Mouse (Mus musculus) embryonic facial prominence, embryonic 12.5 days (tissue): Measurements from ENCODE around the gene Rps25. TPM values are rescaled to one million over a fixed set of nuclear protein-coding genes. Genes with fewer than 3 reads are reported as not detected.
A peak's percentile ranks its signal among the peaks of the same experiment; 100 is the strongest.
"Not testable (repeated sequence)": the region's sequence is repeated elsewhere in the genome, so short reads cannot be mapped to it uniquely, and the experiment has no call there.

Experiments used
- ATAC-seq: fragments of 200-750 bp; cut with Nextera tagmentation; 2 replicates; pipeline ENCODE4 v1.8.0; 2017; ENCODE audit not compliant: insufficient number of reproducible peaks, insufficient read depth, low FRiP score, low TSS enrichment
- H3K27ac ChIP-seq: fragments of 300-500 bp; sonication (generic); 2 replicates; pipeline ENCODE4 v1.5.1; 2016; ENCODE audit warnings: mild to moderate bottlenecking
- H3K27me3 ChIP-seq: fragments of 300-500 bp; sonication (generic); 2 replicates; pipeline ENCODE4 v1.6.1; 2016; ENCODE audit warnings: mild to moderate bottlenecking, moderate library complexity
- H3K36me3 ChIP-seq: fragments of 300-500 bp; sonication (generic); 2 replicates; pipeline ENCODE4 v1.6.1; 2016; ENCODE audit warnings: mild to moderate bottlenecking
- H3K4me1 ChIP-seq: fragments of 300-500 bp; sonication (generic); 2 replicates; pipeline ENCODE4 v1.6.1; 2016
- H3K4me2 ChIP-seq: fragments of 300-500 bp; sonication (generic); replicated peaks from 2 replicates; pipeline ENCODE4 v1.6.1; 2016; ENCODE audit warnings: mild to moderate bottlenecking, moderate library complexity
- H3K4me3 ChIP-seq: fragments of 300-500 bp; sonication (generic); 2 replicates; pipeline ENCODE4 v1.5.1; 2016; ENCODE audit warnings: mild to moderate bottlenecking
- H3K9ac ChIP-seq: fragments of 300-500 bp; sonication (generic); 2 replicates; pipeline ENCODE4 v1.6.1; 2016; ENCODE audit warnings: mild to moderate bottlenecking, moderate library complexity
- H3K9me3 ChIP-seq: fragments of 300-500 bp; sonication (generic); 2 replicates; pipeline ENCODE4 v1.6.1; 2016; ENCODE audit warnings: mild to moderate bottlenecking, moderate library complexity
- WGBS: fragments of 180-500 bp; shearing (Covaris S2); methylation state at CpG from one replicate; pipeline ENCODE4 v1.1.7; 2016; 5-methylcytosine and 5-hydroxymethylcytosine counted together
- polyA plus RNA-seq: library from polyadenylated mRNA; unstranded; fragments of >200 nt; fragmentation: Nextera tagmentation; extraction: Ambion mirVana; gene quantifications from 2 replicates; pipeline ENCODE4 v1.2.1, GENCODE M21; 2016

The Rps25 gene
- 1,820 and 1,932 TPM in 2 replicates for polyA plus RNA-seq

DNA sequence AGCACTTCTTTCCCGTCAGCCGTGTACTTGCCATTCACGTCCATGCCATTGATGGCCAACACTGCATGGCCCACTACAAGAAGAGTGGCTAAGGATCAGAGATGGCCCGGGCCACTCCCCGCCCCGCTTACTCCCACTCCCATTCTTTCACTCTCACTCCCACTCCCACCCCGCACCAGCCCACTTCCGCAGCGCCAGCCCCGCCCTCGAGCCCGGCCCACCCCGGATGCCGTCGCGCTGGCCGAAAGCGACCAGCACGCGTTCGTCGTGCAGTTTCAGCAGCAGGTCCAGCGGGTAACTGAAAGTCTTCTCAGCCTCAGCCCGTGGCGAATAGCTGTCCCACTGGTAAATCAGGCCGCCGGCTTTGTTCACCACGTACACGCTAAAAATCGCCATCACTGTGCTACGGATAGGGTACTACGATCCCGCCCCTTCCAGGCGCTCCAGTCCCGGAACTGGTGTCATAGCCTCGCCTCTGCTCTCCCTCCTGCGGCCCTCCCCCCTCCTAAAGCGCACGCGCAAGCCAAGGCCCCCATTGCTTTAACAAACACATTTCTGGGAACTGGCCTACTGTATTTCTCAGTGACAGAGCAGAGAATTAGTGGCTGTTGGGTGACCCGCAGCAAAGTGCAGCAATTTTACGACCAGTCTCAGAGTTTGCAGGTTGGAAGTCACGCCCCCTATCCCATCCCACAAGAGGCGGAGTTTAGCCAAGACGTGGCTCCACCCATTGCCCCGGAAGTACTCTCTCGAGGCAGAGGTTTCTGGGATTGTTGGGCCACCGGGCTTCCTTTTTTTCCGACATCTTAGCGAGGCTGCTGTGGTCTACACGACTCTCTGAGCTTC lies at the start of gene Rps25, which contains the start of gene Trappc4:
Gene Rps25 (plus strand): TSS at position 234 of the 846 bp plus-strand sequence.
Gene Trappc4 (minus strand): TSS at position 695 of the 846 bp plus-strand sequence.
- Histone ChIP-seq H3K27ac (peak within 1 kb of the TSS; percentile 95), H3K4me2 (peak within 1 kb of the TSS; percentile 66), H3K36me3 (peaks cover 64% of the 10 kb centered on the region), H3K9ac (peak within 1 kb of the TSS; percentile 72), H3K4me3 (peak within 1 kb of the TSS; percentile 64), H3K4me1 (peaks cover 10% of the 10 kb centered on the region), H3K9me3 (no peaks in the 10 kb centered on the region), H3K27me3 (no peaks in the 10 kb centered on the region)
- under 1% methylated on average over 51 of the region's 51 CpGs for WGBS
- ATAC-seq, result peak; percentile 90

DNA sequence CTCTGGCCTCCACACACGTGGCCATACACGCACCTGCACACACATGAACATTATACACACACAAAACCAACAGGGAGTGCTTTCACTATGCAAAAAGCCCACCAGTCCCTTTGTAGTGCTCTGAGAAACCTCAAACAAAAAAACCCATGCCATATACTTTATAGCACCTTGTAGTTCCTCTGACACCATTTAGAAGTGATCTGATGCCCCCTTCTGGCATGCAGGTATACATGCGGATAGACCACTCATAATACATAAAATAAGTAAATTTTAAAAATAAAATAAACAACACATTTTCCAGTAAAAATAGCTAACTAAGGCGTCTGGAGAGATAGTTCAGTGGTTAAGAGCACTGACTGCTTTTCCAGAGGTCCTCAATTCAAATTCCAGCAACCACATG lies 49.7 kb upstream of the Rps25 start:
- no peak overlapping the region for H3K9ac ChIP-seq
- 74% methylated on average over 4 of the region's 4 CpGs for WGBS
- H3K4me2 ChIP-seq, result no peak overlapping the region
- ATAC-seq, result no peak
- peaks cover 7% of the 10 kb centered on the region; the same call in 1 of the 2 replicates for H3K4me1 ChIP-seq
- H3K36me3 ChIP-seq, result peaks cover 71% of the 10 kb centered on the region
- H3K27ac ChIP-seq, result no peak overlapping the region
- no peaks in the 10 kb centered on the region for H3K9me3 ChIP-seq
- H3K4me3 ChIP-seq, result no peak overlapping the region
- no peaks in the 10 kb centered on the region for H3K27me3 ChIP-seq

DNA sequence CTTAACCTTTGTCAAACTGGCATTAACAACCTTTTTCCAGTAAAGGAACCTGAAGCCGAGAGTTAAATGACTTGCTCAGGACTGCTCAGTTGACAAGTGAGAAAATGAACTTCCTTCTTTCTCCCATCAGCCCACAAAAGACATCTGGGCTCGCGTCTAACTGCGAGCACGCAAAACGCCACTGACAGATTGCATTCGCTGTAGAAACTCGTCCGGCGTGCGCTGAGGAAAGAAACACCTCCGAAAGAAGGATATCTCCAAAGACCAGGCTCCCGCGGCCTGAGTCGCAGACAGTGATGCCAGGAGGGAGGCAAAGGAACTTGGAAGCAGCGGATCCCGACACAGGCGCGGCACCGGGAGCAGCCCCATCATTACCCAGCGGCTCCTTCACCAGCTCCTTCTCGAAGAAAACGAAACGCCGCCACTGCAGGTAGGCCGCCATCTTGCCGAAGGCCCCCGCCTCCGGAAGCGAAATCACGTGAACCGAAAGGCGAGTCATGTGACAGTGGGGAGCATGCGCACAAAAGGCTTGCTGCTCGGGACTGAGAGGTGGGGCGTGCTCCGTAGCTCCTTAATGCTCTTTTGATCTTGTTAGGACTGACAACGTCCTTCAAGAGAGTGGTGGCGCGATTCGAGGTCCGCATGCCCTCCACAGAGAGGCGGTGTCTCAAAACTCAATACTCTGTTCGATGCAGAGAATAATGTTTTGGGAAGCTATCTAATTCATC lies 45.6 kb upstream of the Rps25 start, which contains the start of gene Vps11:
Gene Vps11 (minus strand): TSS at position 481 of the 728 bp plus-strand sequence.
- H3K4me2 ChIP-seq, result peak within 1 kb of the TSS; percentile 92
- H3K4me1 ChIP-seq, result peaks cover 7% of the 10 kb centered on the region; the same call in 1 of the 2 replicates
- H3K9me3 ChIP-seq, result no peaks in the 10 kb centered on the region
- WGBS, result 1% methylated on average over 44 of the region's 44 CpGs
- no peaks in the 10 kb centered on the region for H3K27me3 ChIP-seq
- peaks cover 29% of the 10 kb centered on the region for H3K36me3 ChIP-seq
- H3K4me3 ChIP-seq, result peak within 1 kb of the TSS; percentile 97
- H3K27ac ChIP-seq, result peak within 1 kb of the TSS; percentile 57; the same call in 1 of the 2 replicates
- ATAC-seq, result peak; percentile 77; the same call in 1 of the 2 replicates
- peak within 1 kb of the TSS; percentile 81 for H3K9ac ChIP-seq

DNA sequence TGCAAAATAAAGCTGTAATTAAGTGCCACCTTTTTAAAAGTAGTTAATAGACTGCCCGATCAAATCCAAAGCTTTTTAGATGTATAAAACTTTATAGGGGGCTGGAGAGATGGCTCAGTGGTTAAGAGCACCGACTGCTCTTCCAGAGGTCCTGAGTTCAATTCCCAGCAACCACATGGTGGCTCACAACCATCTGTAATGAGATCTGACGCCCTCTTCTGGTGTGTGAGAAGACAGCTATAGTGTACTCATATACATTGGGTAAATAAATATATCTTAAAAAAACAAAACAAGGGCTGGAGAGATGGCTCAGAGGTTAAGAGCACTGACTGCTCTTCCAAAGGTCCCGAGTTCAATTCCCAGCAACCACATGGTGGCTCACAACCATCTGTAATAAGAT lies 45.0 kb upstream of the Rps25 start:
- Histone ChIP-seq H3K4me3 (peak overlapping the region; percentile 97), H3K36me3 (peaks cover 23% of the 10 kb centered on the region), H3K27ac (peak overlapping the region; percentile 57; the same call in 1 of the 2 replicates), H3K9ac (peak overlapping the region; percentile 81; the same call in 1 of the 2 replicates), H3K4me2 (peak overlapping the region; percentile 92)
- 42% methylated on average over 4 of the region's 4 CpGs for WGBS
- ATAC-seq, H3K4me1 ChIP-seq, H3K9me3 ChIP-seq, H3K27me3 ChIP-seq: not testable (repeated sequence)

DNA sequence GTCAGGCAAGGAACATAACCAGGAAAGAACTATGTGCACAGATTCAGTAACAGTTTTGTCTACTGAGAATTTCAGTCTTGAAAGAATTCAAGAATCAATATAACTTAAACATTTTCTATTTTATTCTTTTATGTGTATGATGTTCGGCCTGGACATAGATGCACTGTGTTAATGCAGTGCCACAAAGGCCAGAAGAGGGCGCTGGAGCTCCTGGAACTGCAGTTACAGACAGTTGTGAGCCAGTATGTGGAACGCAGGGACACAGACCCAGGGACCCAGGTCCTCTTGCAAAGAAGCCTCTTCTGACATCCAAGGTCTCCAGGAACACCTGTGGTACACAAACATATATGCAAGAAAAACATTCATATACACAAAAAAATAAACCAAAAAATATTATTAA lies 42.5 kb upstream of the Rps25 start:
- Histone ChIP-seq H3K4me3 (no peak overlapping the region), H3K27me3 (no peaks in the 10 kb centered on the region), H3K4me1 (peaks cover 7% of the 10 kb centered on the region; the same call in 1 of the 2 replicates), H3K9ac (no peak overlapping the region), H3K4me2 (no peak overlapping the region), H3K9me3 (no peaks in the 10 kb centered on the region), H3K27ac (no peak overlapping the region), H3K36me3 (peaks cover 3% of the 10 kb centered on the region)
- WGBS, result 58% methylated on average over 3 of the region's 3 CpGs
- ATAC-seq, result no peak

DNA sequence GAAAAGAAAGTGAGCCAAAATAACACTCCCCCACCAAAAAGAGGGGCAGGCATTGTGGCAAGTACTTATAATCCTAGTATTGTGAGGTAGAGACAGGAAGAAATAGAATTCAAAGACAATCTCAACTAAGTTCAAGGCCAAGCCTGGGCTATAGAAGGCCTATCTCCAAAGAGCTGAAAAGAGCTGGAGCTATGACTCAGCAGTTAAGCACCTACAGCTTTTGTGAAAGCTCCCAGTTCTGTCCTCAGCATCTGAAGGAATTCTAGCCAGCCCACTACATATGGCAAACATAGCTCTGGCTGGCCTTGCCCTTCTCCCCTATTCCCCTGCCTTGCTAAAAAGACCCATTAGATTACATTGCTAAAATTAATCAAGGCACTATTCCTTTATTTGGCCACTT lies 33.6 kb upstream of the Rps25 start:
- no peaks in the 10 kb centered on the region for H3K9me3 ChIP-seq
- H3K4me3 ChIP-seq, result no peak overlapping the region
- H3K4me2 ChIP-seq, result no peak overlapping the region
- H3K27me3 ChIP-seq, result no peaks in the 10 kb centered on the region
- H3K9ac ChIP-seq, result no peak overlapping the region
- H3K27ac ChIP-seq, result no peak overlapping the region
- ATAC-seq, result no peak
- H3K4me1 ChIP-seq, result no peaks in the 10 kb centered on the region
- no peaks in the 10 kb centered on the region for H3K36me3 ChIP-seq

DNA sequence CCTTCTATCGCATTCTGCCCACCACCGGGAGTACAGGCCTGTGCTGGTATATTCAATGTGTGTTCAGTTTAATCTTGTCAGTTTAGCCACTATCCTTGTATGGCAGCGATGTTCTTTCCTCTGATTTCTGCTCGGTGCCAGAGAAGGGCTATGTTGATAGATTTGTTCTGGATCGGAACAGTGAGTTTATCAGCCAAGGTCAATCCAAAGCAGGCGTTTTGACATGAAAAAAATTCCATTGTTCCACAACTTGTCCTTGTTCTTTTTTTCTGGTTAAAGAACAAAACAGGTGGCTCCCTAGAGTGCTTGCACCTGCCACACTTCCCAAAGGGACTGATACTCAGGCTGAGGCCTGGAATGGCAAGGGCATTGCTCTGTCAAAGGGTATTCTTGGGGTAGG lies 30.8 kb upstream of the Rps25 start:
- Histone ChIP-seq H3K27me3 (no peaks in the 10 kb centered on the region), H3K27ac (no peak overlapping the region), H3K4me2 (no peak overlapping the region), H3K9ac (no peak overlapping the region), H3K9me3 (no peaks in the 10 kb centered on the region), H3K4me1 (peaks cover 11% of the 10 kb centered on the region), H3K4me3 (no peak overlapping the region), H3K36me3 (peaks cover 4% of the 10 kb centered on the region; the same call in 1 of the 2 replicates)
- no peak for ATAC-seq
- WGBS, result 88% methylated on average over 6 of the region's 6 CpGs

DNA sequence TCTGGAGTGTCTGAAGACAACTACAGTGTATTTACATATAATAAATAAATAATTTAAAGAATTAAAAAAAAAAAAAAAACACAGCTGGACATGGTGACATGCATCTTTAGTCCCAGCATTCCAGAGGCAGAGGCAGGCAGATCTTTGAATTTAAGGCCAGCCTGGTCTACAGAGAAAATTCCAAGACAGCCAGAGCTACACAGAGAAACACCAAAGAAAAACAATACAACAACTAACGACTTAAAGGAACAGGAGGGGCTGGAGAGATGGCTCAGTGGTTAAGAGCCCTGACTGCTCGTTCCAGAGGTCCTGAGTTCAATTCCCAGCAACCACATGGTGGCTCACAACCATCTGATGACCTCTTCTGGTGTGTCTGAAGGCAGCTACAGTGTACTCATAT lies 29.6 kb upstream of the Rps25 start:
- WGBS, result 81% methylated on average over 2 of the region's 2 CpGs

DNA sequence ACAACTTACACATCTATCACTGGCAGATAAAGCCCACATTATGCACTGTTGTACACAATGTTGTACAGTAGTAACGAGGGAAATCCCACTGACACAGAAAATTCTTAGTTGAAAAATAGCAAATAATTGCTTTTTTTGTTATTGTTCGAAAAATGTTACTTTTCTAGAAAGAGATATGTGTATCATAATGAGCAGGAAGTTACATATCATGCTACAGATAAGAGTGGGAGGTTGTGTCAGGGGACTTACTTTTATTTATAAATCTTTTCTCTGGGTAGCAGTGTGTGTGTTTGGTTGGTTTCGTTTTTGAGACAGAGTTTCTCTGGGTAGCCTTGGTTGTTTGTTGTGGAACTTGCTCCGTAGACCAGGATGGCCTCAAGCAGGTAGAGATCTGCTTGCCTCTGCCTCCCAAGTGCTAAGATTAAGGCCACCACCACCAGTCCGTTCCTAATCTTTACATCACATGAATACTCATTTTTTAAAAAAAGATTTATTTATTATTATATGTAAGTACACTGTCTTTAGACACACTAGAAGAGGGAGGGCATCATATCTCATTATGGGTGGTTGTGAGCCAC lies 28.7 kb upstream of the Rps25 start:
- no peak overlapping the region for H3K9ac ChIP-seq

More for the DNA sequence above, 29.6 kb upstream of the Rps25 start:
- not testable (repeated sequence) for H3K4me3 ChIP-seq, H3K9ac ChIP-seq, ATAC-seq, H3K9me3 ChIP-seq, H3K27me3 ChIP-seq, H3K27ac ChIP-seq, H3K4me2 ChIP-seq
- Histone ChIP-seq H3K36me3 (peaks cover 16% of the 10 kb centered on the region), H3K4me1 (peaks cover 11% of the 10 kb centered on the region)

DNA sequence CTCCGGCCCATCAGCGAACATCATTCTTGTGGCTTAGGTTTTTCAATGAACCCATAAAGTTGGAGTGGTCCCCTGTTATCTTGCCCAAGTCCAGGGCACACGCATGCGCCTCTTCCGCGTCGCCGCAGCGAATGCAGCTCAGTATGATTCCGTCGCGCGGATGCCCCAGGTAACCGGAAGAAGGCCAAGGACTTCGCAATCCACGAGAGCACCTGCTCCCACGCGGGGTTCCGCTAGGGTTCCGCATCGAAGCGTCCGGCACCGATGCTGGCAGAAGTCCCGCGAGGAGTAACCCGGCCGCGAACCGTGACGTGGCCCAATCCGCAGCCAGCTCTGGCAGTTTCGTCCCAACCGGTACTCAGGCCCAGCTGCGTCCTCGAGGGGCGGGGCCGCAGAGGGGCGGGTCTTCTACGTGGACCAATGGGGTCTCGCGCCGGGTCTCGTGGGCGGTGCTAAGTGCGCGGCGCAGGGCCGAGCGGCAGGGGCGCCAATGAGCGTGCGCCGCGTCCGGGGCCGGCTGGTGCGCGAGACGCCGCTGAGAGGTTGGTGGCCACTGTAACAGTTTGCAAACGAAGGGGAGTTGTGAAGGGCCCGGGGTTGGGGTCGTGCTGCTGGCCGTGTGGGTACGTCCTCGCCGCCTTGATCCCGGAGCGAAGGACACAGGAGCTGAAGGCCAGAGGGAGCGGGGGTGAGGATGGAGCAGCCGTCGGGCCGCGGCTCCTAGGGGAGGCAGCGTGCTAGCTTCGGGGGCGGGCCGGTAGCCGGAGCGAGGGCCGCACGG lies 27.7 kb upstream of the Rps25 start, which contains the start of gene Hyou1:
Gene Hyou1 (plus strand): TSS at position 437 of the 781 bp plus-strand sequence.
- peak; percentile 95 for ATAC-seq
- H3K4me3 ChIP-seq, result peak within 1 kb of the TSS; percentile 88
- H3K9me3 ChIP-seq, result no peaks in the 10 kb centered on the region
- WGBS, result under 1% methylated on average over 83 of the region's 83 CpGs
- peaks cover 35% of the 10 kb centered on the region for H3K36me3 ChIP-seq
- peaks cover 11% of the 10 kb centered on the region for H3K4me1 ChIP-seq
- peak within 1 kb of the TSS; percentile 90 for H3K9ac ChIP-seq
- H3K4me2 ChIP-seq, result peak within 1 kb of the TSS; percentile 95
- H3K27ac ChIP-seq, result peak within 1 kb of the TSS; percentile 73
- H3K27me3 ChIP-seq, result no peaks in the 10 kb centered on the region

More for the DNA sequence above, 28.7 kb upstream of the Rps25 start:
- Histone ChIP-seq H3K4me1 (peaks cover 11% of the 10 kb centered on the region), H3K27ac (no peak overlapping the region), H3K4me3 (peak overlapping the region; percentile 88), H3K36me3 (peaks cover 25% of the 10 kb centered on the region), H3K27me3 (no peaks in the 10 kb centered on the region), H3K9me3 (no peaks in the 10 kb centered on the region), H3K4me2 (peak overlapping the region; percentile 95)
- WGBS, result 87% methylated on average over 5 of the region's 5 CpGs
- ATAC-seq, result no peak
